Mouse (Mus musculus): ENCODE data around the gene Sacs. TPM values are rescaled to one million over a fixed set of nuclear protein-coding genes. Genes with fewer than 3 reads are reported as not detected.
"Not testable (repeated sequence)": the region's sequence is repeated elsewhere in the genome, so short reads cannot be mapped to it uniquely, and the experiment has no call there.

Sacs gene
- 7.9 and 8.1 TPM in 2 replicates for polyA plus RNA-seq (2015; fragmentation: Nextera tagmentation; extraction: Ambion mirVana)

- ATAC-seq (ENCODE audit: low FRiP score) = peak; percentile 89
- Histone ChIP-seq H3K4me2 (peak within 1 kb of the TSS; percentile 64), H3K36me3 (0 out of 2 replicates have a peak, but pooled peaks cover 4% of the 10 kb centered on the region), H3K4me3 (peak within 1 kb of the TSS; percentile 63), H3K9me3 (no peaks in the 10 kb centered on the region), H3K27me3 (peaks cover 6% of the 10 kb centered on the region; the same call in 1 of the 2 replicates), H3K4me1 (replicated peaks) (peaks cover 16% of the 10 kb centered on the region), H3K27ac (peak within 1 kb of the TSS; percentile 85), H3K9ac (peak within 1 kb of the TSS; percentile 89)
- WGBS = 4% methylated on average over 23 of the region's 23 CpGs
Observed at GRCm38 (mm10) chr14:61137994-61138726, at the start of gene Sacs. Gene Sacs, plus strand, starts transcription at chr14:61138457.

- no peak overlapping the region for H3K4me2 ChIP-seq
- H3K36me3 ChIP-seq = no peaks in the 10 kb centered on the region
- H3K4me3 ChIP-seq = no peak overlapping the region
- H3K27me3 ChIP-seq = no peaks in the 10 kb centered on the region
- no peaks in the 10 kb centered on the region for H3K9me3 ChIP-seq
- ATAC-seq (ENCODE audit: low FRiP score) = no peak
- no peaks in the 10 kb centered on the region for H3K4me1 ChIP-seq (replicated peaks)
- H3K9ac ChIP-seq = no peak overlapping the region
- 79% methylated on average over 5 of the region's 5 CpGs for WGBS
- no peak overlapping the region for H3K27ac ChIP-seq
Observed at GRCm38 (mm10) chr14:61090955-61091354, 47.3 kb upstream of the Sacs start.

- Histone ChIP-seq H3K4me2 (no peak overlapping the region), H3K27ac (no peak overlapping the region), H3K4me3 (no peak overlapping the region), H3K4me1 (replicated peaks) (no peaks in the 10 kb centered on the region), H3K27me3 (no peaks in the 10 kb centered on the region), H3K9me3 (no peaks in the 10 kb centered on the region), H3K36me3 (no peaks in the 10 kb centered on the region), H3K9ac (no peak overlapping the region)
- ATAC-seq (ENCODE audit: low FRiP score) = no peak
- 96% methylated on average over 3 of the region's 3 CpGs for WGBS
Observed at GRCm38 (mm10) chr14:61092073-61092472, 46.2 kb upstream of the Sacs start.

GRCm38 (mm10) chr14:61097974-61098625 lies 40.2 kb upstream of the Sacs start:
- Histone ChIP-seq H3K9me3 (no peaks in the 10 kb centered on the region), H3K27me3 (no peaks in the 10 kb centered on the region), H3K36me3 (no peaks in the 10 kb centered on the region), H3K4me2 (no peak overlapping the region), H3K4me3 (no peak overlapping the region), H3K27ac (no peak overlapping the region), H3K9ac (no peak overlapping the region), H3K4me1 (replicated peaks) (no peaks in the 10 kb centered on the region)
- ATAC-seq (ENCODE audit: low FRiP score) = no peak
- 72% methylated on average over 12 of the region's 12 CpGs for WGBS

DNA sequence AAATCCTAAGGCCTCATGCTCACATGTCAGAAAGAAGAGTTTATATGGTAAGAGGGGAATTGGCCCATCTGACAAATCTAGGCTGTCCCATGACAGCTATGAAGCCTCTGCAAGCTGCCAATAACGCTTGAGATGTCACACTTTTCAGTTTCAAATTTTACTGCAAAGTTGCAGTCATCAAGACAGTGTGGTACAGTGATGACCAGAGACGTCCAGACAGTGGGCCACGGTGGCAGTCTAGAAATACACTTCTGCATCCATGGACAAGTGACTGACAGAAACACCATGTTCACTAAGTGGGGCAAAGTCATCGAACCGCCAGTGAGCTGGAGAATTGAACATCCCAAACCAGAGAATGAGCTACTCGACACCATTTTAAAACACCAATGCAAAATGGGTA lies 37.5 kb upstream of the Sacs start:
- WGBS = 93% methylated on average over 6 of the region's 6 CpGs
- no peak for ATAC-seq (ENCODE audit: low FRiP score)
- Histone ChIP-seq H3K4me3 (no peak overlapping the region), H3K4me2 (no peak overlapping the region), H3K36me3 (no peaks in the 10 kb centered on the region), H3K27me3 (no peaks in the 10 kb centered on the region), H3K9ac (no peak overlapping the region), H3K27ac (no peak overlapping the region), H3K9me3 (no peaks in the 10 kb centered on the region), H3K4me1 (replicated peaks) (no peaks in the 10 kb centered on the region)

DNA sequence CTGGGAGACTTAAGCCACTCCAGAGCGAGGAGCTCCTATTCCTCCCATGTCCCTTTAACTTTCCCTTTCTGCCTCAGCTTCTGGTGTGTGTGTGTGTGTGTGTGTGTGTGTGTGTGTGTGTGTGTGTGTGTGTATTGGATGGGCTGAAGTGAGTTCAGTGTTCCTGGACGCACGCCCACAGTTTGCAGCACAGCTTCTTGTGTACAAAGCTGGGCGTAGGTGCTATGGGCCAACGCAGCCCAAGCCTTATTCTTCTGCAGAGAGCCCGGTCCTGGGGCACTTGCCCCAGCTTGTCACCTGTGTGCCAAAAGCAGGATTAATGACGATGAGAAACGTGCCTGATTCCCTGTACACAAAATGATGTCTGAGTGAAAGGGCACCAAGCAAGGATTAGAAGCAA lies 31.9 kb upstream of the Sacs start:
- H3K9ac ChIP-seq = no peak overlapping the region
- no peaks in the 10 kb centered on the region for H3K27me3 ChIP-seq
- WGBS = 74% methylated on average over 8 of the region's 8 CpGs
- H3K9me3 ChIP-seq = no peaks in the 10 kb centered on the region
- ATAC-seq (ENCODE audit: low FRiP score) = no peak
- no peaks in the 10 kb centered on the region for H3K36me3 ChIP-seq
- no peak overlapping the region for H3K4me2 ChIP-seq
- H3K27ac ChIP-seq = no peak overlapping the region
- H3K4me3 ChIP-seq = no peak overlapping the region
- H3K4me1 ChIP-seq (replicated peaks) = no peaks in the 10 kb centered on the region

DNA sequence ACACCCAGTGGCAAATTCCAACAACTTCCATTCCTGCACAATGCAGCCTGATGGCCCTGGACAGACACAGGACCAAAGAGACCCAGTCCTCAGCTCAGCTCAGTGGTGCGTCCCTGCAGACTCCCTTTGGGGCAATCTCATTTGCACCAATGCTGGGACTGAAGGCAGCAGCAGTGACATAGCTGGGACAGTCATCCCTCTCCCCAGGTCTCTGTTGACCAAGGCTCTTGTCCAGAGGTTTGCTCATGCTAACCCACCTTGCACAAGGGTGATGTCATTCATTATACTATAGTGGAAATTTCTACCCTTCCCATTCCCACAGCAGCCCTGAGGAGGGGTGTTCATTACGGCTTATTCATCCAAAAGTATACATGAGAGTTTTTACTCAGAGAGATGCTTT lies 29.6 kb upstream of the Sacs start:
- ATAC-seq (ENCODE audit: low FRiP score) = no peak
- no peak overlapping the region for H3K4me2 ChIP-seq
- no peaks in the 10 kb centered on the region for H3K36me3 ChIP-seq
- no peak overlapping the region for H3K4me3 ChIP-seq
- peaks cover 3% of the 10 kb centered on the region; the same call in 1 of the 2 replicates for H3K4me1 ChIP-seq (replicated peaks)
- WGBS = 84% methylated on average over 2 of the region's 2 CpGs
- H3K27ac ChIP-seq = no peak overlapping the region
- no peaks in the 10 kb centered on the region for H3K27me3 ChIP-seq
- H3K9ac ChIP-seq = no peak overlapping the region
- no peaks in the 10 kb centered on the region for H3K9me3 ChIP-seq

GRCm38 (mm10) chr14:61112404-61112803 lies 25.9 kb upstream of the Sacs start:
- Histone ChIP-seq H3K4me3 (no peak overlapping the region), H3K4me1 (replicated peaks) (peaks cover 3% of the 10 kb centered on the region; the same call in 1 of the 2 replicates), H3K4me2 (no peak overlapping the region), H3K9me3 (no peaks in the 10 kb centered on the region), H3K27ac (no peak overlapping the region), H3K9ac (no peak overlapping the region), H3K27me3 (no peaks in the 10 kb centered on the region), H3K36me3 (no peaks in the 10 kb centered on the region)
- 7% methylated on average over 11 of the region's 11 CpGs for WGBS
- peak; percentile 59 for ATAC-seq (ENCODE audit: low FRiP score)

GRCm38 (mm10) chr14:61124755-61125154 lies 13.5 kb upstream of the Sacs start:
- Histone ChIP-seq H3K4me2 (no peak overlapping the region), H3K9ac (no peak overlapping the region), H3K9me3 (no peaks in the 10 kb centered on the region), H3K27ac (no peak overlapping the region), H3K4me3 (no peak overlapping the region), H3K4me1 (replicated peaks) (no peaks in the 10 kb centered on the region), H3K36me3 (no peaks in the 10 kb centered on the region), H3K27me3 (no peaks in the 10 kb centered on the region)
- ATAC-seq (ENCODE audit: low FRiP score) = no peak
- WGBS = 92% methylated on average over 5 of the region's 5 CpGs

GRCm38 (mm10) chr14:61125201-61125600 lies 13.1 kb upstream of the Sacs start:
- no peaks in the 10 kb centered on the region for H3K9me3 ChIP-seq
- H3K4me2 ChIP-seq = no peak overlapping the region
- no peaks in the 10 kb centered on the region for H3K27me3 ChIP-seq
- no peak overlapping the region for H3K27ac ChIP-seq
- H3K9ac ChIP-seq = no peak overlapping the region
- no peaks in the 10 kb centered on the region for H3K36me3 ChIP-seq
- 89% methylated on average over 6 of the region's 6 CpGs for WGBS
- H3K4me1 ChIP-seq (replicated peaks) = no peaks in the 10 kb centered on the region
- no peak for ATAC-seq (ENCODE audit: low FRiP score)
- H3K4me3 ChIP-seq = no peak overlapping the region

DNA sequence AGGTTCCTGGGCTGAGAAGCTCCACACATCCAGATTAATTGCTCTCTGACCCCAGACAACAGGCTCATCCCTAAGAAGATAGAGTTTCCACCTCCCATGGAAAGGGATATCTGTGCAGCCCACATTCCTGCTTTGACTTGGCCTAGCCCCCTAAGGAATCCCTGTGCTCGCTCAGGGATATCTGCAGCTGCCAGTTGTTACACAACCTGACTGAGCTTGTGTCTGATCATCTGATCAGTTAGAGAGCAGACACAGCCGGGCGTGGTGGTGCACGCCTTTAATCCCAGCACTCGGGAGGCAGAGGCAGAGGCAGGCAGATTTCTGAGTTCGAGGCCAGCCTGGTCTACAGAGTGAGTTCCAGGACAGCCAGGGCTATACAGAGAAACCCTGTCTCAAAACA lies 10.9 kb upstream of the Sacs start:
- not testable (repeated sequence) for H3K27ac ChIP-seq; H3K4me1 ChIP-seq (replicated peaks); H3K4me2 ChIP-seq; H3K9ac ChIP-seq; H3K4me3 ChIP-seq; H3K27me3 ChIP-seq; H3K9me3 ChIP-seq; H3K36me3 ChIP-seq; ATAC-seq (ENCODE audit: low FRiP score)
- WGBS = 86% methylated on average over 6 of the region's 6 CpGs

GRCm38 (mm10) chr14:61128961-61129507 lies 9.2 kb upstream of the Sacs start:
- H3K27ac ChIP-seq = no peak overlapping the region
- no peaks in the 10 kb centered on the region for H3K4me1 ChIP-seq (replicated peaks)
- H3K4me3 ChIP-seq = no peak overlapping the region
- H3K36me3 ChIP-seq = no peaks in the 10 kb centered on the region
- WGBS = 82% methylated on average over 7 of the region's 7 CpGs
- H3K9me3 ChIP-seq = no peaks in the 10 kb centered on the region
- H3K27me3 ChIP-seq = no peaks in the 10 kb centered on the region
- H3K9ac ChIP-seq = no peak overlapping the region
- no peak overlapping the region for H3K4me2 ChIP-seq
- no peak for ATAC-seq (ENCODE audit: low FRiP score)

Measured in hindbrain, embryonic 13.5 days (tissue).